Mouse (Mus musculus) liver, adult 2 months (tissue): Measurements from ENCODE around the gene Atxn1. TPM values are rescaled to one million over a fixed set of nuclear protein-coding genes. Genes with fewer than 3 reads are reported as not detected.

Source experiments
- DNase-seq: peaks from one replicate; pipeline ENCODE4 v3.0.0-alpha.2; 2011; ENCODE audit warnings: low read depth, low spot score; ENCODE audit errors: extremely low read depth
- H3K27ac ChIP-seq: fragments of 200-500 bp; replicated peaks from 2 replicates; pipeline ENCODE4 v1.5.1; 2012; ENCODE audit warnings: low read depth, mild to moderate bottlenecking, control low read depth, inconsistent platforms, low read length; ENCODE audit not compliant: insufficient read depth
- H3K27me3 ChIP-seq: fragments of 200-500 bp; 2 replicates; pipeline ENCODE4 v1.6.1; 2012; ENCODE audit warnings: mild to moderate bottlenecking, moderate library complexity, low read length, inconsistent platforms; ENCODE audit not compliant: control insufficient read depth, insufficient read depth
- H3K36me3 ChIP-seq: fragments of 200-500 bp; 2 replicates; pipeline ENCODE4 v1.6.1; 2012; ENCODE audit warnings: low read length, inconsistent platforms; ENCODE audit not compliant: control insufficient read depth, insufficient read depth
- H3K4me1 ChIP-seq: fragments of 200-500 bp; 2 replicates; pipeline ENCODE4 v1.6.1; 2011; ENCODE audit warnings: low read length; ENCODE audit not compliant: control insufficient read depth, insufficient read depth
- H3K4me3 ChIP-seq: fragments of 200-500 bp; 2 replicates; pipeline ENCODE4 v1.5.1; 2011; ENCODE audit warnings: low read depth, mild to moderate bottlenecking, control low read depth, low read length, moderate library complexity; ENCODE audit not compliant: insufficient read depth
- H3K79me2 ChIP-seq: fragments of 200-500 bp; 2 replicates; pipeline ENCODE4 v1.6.1; 2012; ENCODE audit warnings: inconsistent platforms, mild to moderate bottlenecking, low read length, moderate library complexity; ENCODE audit not compliant: control insufficient read depth, insufficient read depth
- H3K9ac ChIP-seq: fragments of 200-500 bp; 2 replicates; pipeline ENCODE4 v1.6.1; 2012; ENCODE audit warnings: low read depth, mild to moderate bottlenecking, control low read depth, inconsistent platforms, low read length
- CTCF ChIP-seq: fragments of 200-500 bp; IDR thresholded peaks from 2 replicates; pipeline ENCODE4 v1.5.1; 2011; ENCODE audit warnings: low read depth, low read length, control low read depth
- POLR2A ChIP-seq: fragments of 200-500 bp; IDR thresholded peaks from 2 replicates; pipeline ENCODE4 v1.6.1; 2011; ENCODE audit warnings: low read length, control low read depth; ENCODE audit not compliant: insufficient read depth; ENCODE audit errors: extremely low read depth
- WGBS: fragments of 180-500 bp; shearing (Covaris S2); methylation state at CpG from one replicate; pipeline ENCODE4 v1.1.7; 2018; 5-methylcytosine and 5-hydroxymethylcytosine counted together
- polyA plus RNA-seq: library from polyadenylated mRNA; depleted of rRNA; stranded (reverse); fragments of >200 nt; gene quantifications from 2 replicates; pipeline ENCODE4 v1.2.3, GENCODE M21; 2012
- total RNA-seq: library from RNA; depleted of rRNA; stranded (reverse); fragments of >200 nt; gene quantifications from 2 replicates; pipeline ENCODE4 v1.2.3, GENCODE M21; 2014

The Atxn1 gene
- total and polyA plus RNA-seq, 2 experiments, result 7.7 to 7.8 TPM

GRCm38 (mm10) chr13:45658343-45658742 is 306.5 kb downstream of the Atxn1 start:
- Histone ChIP-seq H3K79me2 (no peaks in the 10 kb centered on the region; the same call in 1 of the 2 replicates), H3K4me1 (peaks cover 9% of the 10 kb centered on the region; the same call in 1 of the 2 replicates), H3K9ac (no peak overlapping the region), H3K36me3 (no peaks in the 10 kb centered on the region), H3K4me3 (no peak overlapping the region), H3K27me3 (no peaks in the 10 kb centered on the region), H3K27ac (no peak overlapping the region)
- WGBS, result 96% methylated on average over 5 of the region's 5 CpGs
- TF ChIP-seq CTCF (no peak), POLR2A (no peak)
- DNase-seq, result no peak

- Histone ChIP-seq H3K79me2 (no peaks in the 10 kb centered on the region; the same call in 1 of the 2 replicates), H3K4me3 (no peak overlapping the region), H3K27me3 (no peaks in the 10 kb centered on the region), H3K27ac (no peak overlapping the region), H3K9ac (no peak overlapping the region), H3K36me3 (no peaks in the 10 kb centered on the region), H3K4me1 (peaks cover 3% of the 10 kb centered on the region; the same call in 1 of the 2 replicates)
- TF ChIP-seq POLR2A, result no peak
- peak; percentile 70 for DNase-seq
- WGBS, result 26% methylated on average over 1 of the region's 1 CpGs
Measured at GRCm38 (mm10) chr13:45657176-45657575, 307.6 kb downstream of the Atxn1 start.

GRCm38 (mm10) chr13:45651652-45652241 is 313.1 kb downstream of the Atxn1 start:
- Histone ChIP-seq H3K27ac (no peak overlapping the region), H3K9ac (no peak overlapping the region), H3K4me3 (no peak overlapping the region), H3K27me3 (no peaks in the 10 kb centered on the region), H3K4me1 (no peaks in the 10 kb centered on the region), H3K79me2 (no peaks in the 10 kb centered on the region; the same call in 1 of the 2 replicates), H3K36me3 (no peaks in the 10 kb centered on the region)
- no peak for TF ChIP-seq POLR2A
- TF ChIP-seq CTCF, result no peak
- 90% methylated on average over 10 of the region's 10 CpGs for WGBS
- DNase-seq, result no peak

GRCm38 (mm10) chr13:45649197-45649812 is 315.5 kb downstream of the Atxn1 start:
- no peak for DNase-seq
- H3K4me1 ChIP-seq, result no peaks in the 10 kb centered on the region
- no peak overlapping the region for H3K27ac ChIP-seq
- WGBS, result 74% methylated on average over 4 of the region's 4 CpGs
- no peak overlapping the region for H3K9ac ChIP-seq
- no peak overlapping the region for H3K4me3 ChIP-seq
- no peaks in the 10 kb centered on the region for H3K36me3 ChIP-seq
- no peaks in the 10 kb centered on the region; the same call in 1 of the 2 replicates for H3K79me2 ChIP-seq
- TF ChIP-seq POLR2A, result no peak
- TF ChIP-seq CTCF, result no peak
- no peaks in the 10 kb centered on the region for H3K27me3 ChIP-seq

GRCm38 (mm10) chr13:45643780-45644395 is 320.9 kb downstream of the Atxn1 start:
- Histone ChIP-seq H3K4me3 (no peak overlapping the region), H3K27me3 (no peaks in the 10 kb centered on the region), H3K4me1 (no peaks in the 10 kb centered on the region; the same call in 1 of the 2 replicates), H3K27ac (no peak overlapping the region), H3K36me3 (no peaks in the 10 kb centered on the region), H3K79me2 (no peaks in the 10 kb centered on the region; the same call in 1 of the 2 replicates), H3K9ac (no peak overlapping the region)
- TF ChIP-seq CTCF (no peak), POLR2A (no peak)
- 87% methylated on average over 6 of the region's 6 CpGs for WGBS
- DNase-seq, result no peak
